Mouse (Mus musculus) liver, adult (tissue): ENCODE measurements around the gene Erbb2.

ENCODE experiments used
- GATA4 ChIP-seq: IDR thresholded peaks from 2 replicates; pipeline ENCODE4 v1.6.1; 2014; ENCODE audit warnings: mild to moderate bottlenecking, low read length; ENCODE audit not compliant: insufficient replicate concordance

Erbb2 gene

GRCm38 (mm10) chr11:98412273-98412796, at the start of gene Erbb2:
Gene Erbb2 (plus strand): TSS chr11:98412470.
- TF ChIP-seq GATA4, result peak; percentile 38; the same call in 1 of the 2 replicates

- no peak for TF ChIP-seq GATA4
Observed at GRCm38 (mm10) chr11:98363817-98364216, 48.5 kb upstream of the Erbb2 start.

GRCm38 (mm10) chr11:98364410-98364809, 47.9 kb upstream of the Erbb2 start:
- TF ChIP-seq GATA4, result no peak

GRCm38 (mm10) chr11:98366290-98366689, 46.0 kb upstream of the Erbb2 start:
- no peak for TF ChIP-seq GATA4

- TF ChIP-seq GATA4, result no peak
Observed at GRCm38 (mm10) chr11:98367171-98367862, 45.0 kb upstream of the Erbb2 start.

GRCm38 (mm10) chr11:98367863-98368186, 44.4 kb upstream of the Erbb2 start:
- no peak for TF ChIP-seq GATA4

- no peak for TF ChIP-seq GATA4
Observed at GRCm38 (mm10) chr11:98369337-98369736, 42.9 kb upstream of the Erbb2 start.

GRCm38 (mm10) chr11:98370588-98370987, 41.7 kb upstream of the Erbb2 start:
- TF ChIP-seq GATA4, result no peak

- no peak for TF ChIP-seq GATA4
Observed at GRCm38 (mm10) chr11:98371556-98372240, 40.6 kb upstream of the Erbb2 start.

GRCm38 (mm10) chr11:98372406-98372805, 39.9 kb upstream of the Erbb2 start:
- TF ChIP-seq GATA4, result no peak

GRCm38 (mm10) chr11:98373244-98373643, 39.0 kb upstream of the Erbb2 start:
- TF ChIP-seq GATA4, result no peak

GRCm38 (mm10) chr11:98374266-98374665, 38.0 kb upstream of the Erbb2 start:
- no peak for TF ChIP-seq GATA4

GRCm38 (mm10) chr11:98376756-98377155, 35.5 kb upstream of the Erbb2 start:
- no peak for TF ChIP-seq GATA4

GRCm38 (mm10) chr11:98377787-98378186, 34.5 kb upstream of the Erbb2 start:
- no peak for TF ChIP-seq GATA4

GRCm38 (mm10) chr11:98379379-98379778, 32.9 kb upstream of the Erbb2 start:
- TF ChIP-seq GATA4, result no peak

- no peak for TF ChIP-seq GATA4
Observed at GRCm38 (mm10) chr11:98380106-98380505, 32.2 kb upstream of the Erbb2 start.
